Comparison of ENCODE assay signal across 23 mouse cellular contexts in genomic region chr10:45009235-45009634, GRCm38 (mm10).
"Had no signal": no experiment of that assay in that cellular context is flagged by ENCODE, and none has a peak within 500 bp of the region (broad histone marks: within the 10 kb centered on the region; RNA-seq: fewer than 3 reads in every experiment).

No protein-coding gene starts in this region.

- H3K4me2 ChIP-seq: heart, embryonic 13.5 days; heart, embryonic 15.5 days; hindbrain, embryonic 14.5 days; intestine, embryonic 15.5 days; liver, embryonic 11.5 days; liver, embryonic 13.5 days; liver, embryonic 15.5 days had no signal

- H3K9ac ChIP-seq: heart, embryonic 13.5 days; heart, embryonic 15.5 days; hindbrain, embryonic 14.5 days; intestine, embryonic 15.5 days; liver, embryonic 13.5 days; liver, embryonic 15.5 days had no signal

- DNase-seq: gastrocnemius, adult 2 months; gastrocnemius, postnatal 10 days; gastrocnemius, postnatal 25 days; heart, adult 18-20 months; heart, postnatal 14 days; heart, postnatal 36 days; kidney, adult 18-20 months; kidney, adult 8-10 months; kidney, postnatal 10 days; kidney, postnatal 25 days; liver; liver, embryonic 13.5 days had no signal

- H3K4me1 ChIP-seq: intestine, embryonic 15.5 days had no signal

- H3K4me3 ChIP-seq: gastrocnemius, adult 2 months; heart, embryonic 10.5 days; heart, embryonic 13.5 days; heart, embryonic 15.5 days; intestine, embryonic 15.5 days; layer of hippocampus, adult 2 months; left cerebral cortex, adult 2 months; liver, embryonic 13.5 days; liver, embryonic 15.5 days had no signal

- H3K36me3 ChIP-seq: heart, embryonic 10.5 days; heart, embryonic 13.5 days; heart, embryonic 15.5 days; intestine, embryonic 15.5 days; liver, embryonic 13.5 days; liver, embryonic 15.5 days had no signal

- H3K27me3 ChIP-seq: heart, embryonic 13.5 days; heart, embryonic 15.5 days; intestine, embryonic 15.5 days; liver, embryonic 13.5 days; liver, embryonic 15.5 days had no signal

- H3K27ac ChIP-seq: gastrocnemius, adult 2 months; heart, embryonic 10.5 days; heart, embryonic 13.5 days; heart, embryonic 15.5 days; hindbrain, embryonic 14.5 days; intestine, embryonic 15.5 days; layer of hippocampus, adult 2 months; left cerebral cortex, adult 2 months; liver, embryonic 13.5 days; liver, embryonic 15.5 days had no signal

- H3K9me3 ChIP-seq: heart, embryonic 10.5 days; heart, embryonic 13.5 days; heart, embryonic 15.5 days; intestine, embryonic 15.5 days; liver, embryonic 13.5 days; liver, embryonic 15.5 days had no signal

- ATAC-seq: inflammation-experienced regulatory T-cells, adult 6 months; intestine, embryonic 15.5 days; intestine, postnatal 0 days had no signal
